Comparison of ENCODE assay signal across 16 mouse cellular contexts in the genomic region with DNA sequence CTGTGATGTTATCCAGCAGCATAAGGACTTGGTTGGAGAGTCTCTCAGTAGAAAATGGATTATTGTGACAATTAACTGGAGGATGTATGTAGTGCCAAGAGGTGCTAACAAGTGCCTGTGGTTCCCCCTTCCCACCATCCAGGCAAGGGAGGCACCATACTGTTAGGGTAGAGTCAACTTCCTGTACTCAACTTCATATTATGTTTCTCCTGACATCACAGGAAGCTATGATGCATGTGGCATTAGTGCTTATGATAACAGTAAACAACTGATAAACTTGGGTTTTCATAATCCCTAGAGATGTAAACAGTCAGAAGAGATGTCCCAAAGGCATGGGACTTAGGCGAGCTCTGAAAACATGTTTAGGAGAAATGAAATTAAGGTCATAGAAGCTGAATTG.
"Had no signal": no experiment of that assay in that cellular context is flagged by ENCODE, and none has a peak within 500 bp of the region (broad histone marks: within the 10 kb centered on the region; RNA-seq: fewer than 3 reads in every experiment).

No protein-coding gene starts in this region.

- H3K9me3 ChIP-seq: neural tube, embryonic 13.5 days; neural tube, embryonic 15.5 days; stomach, embryonic 15.5 days had no signal

- H3K27ac ChIP-seq: neural tube, embryonic 13.5 days; neural tube, embryonic 15.5 days; stomach, embryonic 15.5 days; stomach, postnatal 0 days had no signal

- H3K4me3 ChIP-seq: neural tube, embryonic 13.5 days; neural tube, embryonic 15.5 days; stomach, embryonic 15.5 days had no signal

- H3K9ac ChIP-seq: neural tube, embryonic 13.5 days; neural tube, embryonic 15.5 days; stomach, embryonic 15.5 days had no signal

- H3K4me1 ChIP-seq: neural tube, embryonic 15.5 days; stomach, embryonic 15.5 days had no signal

- DNase-seq: retina, postnatal 1 day; right cerebral cortex, adult 18-20 months; right cerebral cortex, postnatal 14 days; right cerebral cortex, postnatal 25 days; right cerebral cortex, postnatal 4 days; spleen, adult 18-20 months; thymus, adult 18-20 months; thymus, adult 2 months; thymus, postnatal 14 days; thymus, postnatal 25 days; thymus, postnatal 36 days; thymus, postnatal 4 days had no signal

- H3K4me2 ChIP-seq: neural tube, embryonic 13.5 days; neural tube, embryonic 15.5 days; stomach, embryonic 15.5 days had no signal

- H3K27me3 ChIP-seq: neural tube, embryonic 13.5 days; neural tube, embryonic 15.5 days; stomach, embryonic 15.5 days had no signal

- H3K36me3 ChIP-seq: neural tube, embryonic 13.5 days; neural tube, embryonic 15.5 days; stomach, embryonic 15.5 days had no signal
